Mouse (Mus musculus): ENCODE measurements around the gene Irf7. TPM values are rescaled to one million over a fixed set of nuclear protein-coding genes. Genes with fewer than 3 reads are reported as not detected.

Irf7 gene
- polyA plus RNA-seq, 1 experiment from 2014 or later = 0.58 TPM

GRCm38 (mm10) chr7:141291921-141292582 is 25.8 kb upstream of the Irf7 start, which contains the start of gene Drd4:
Gene Drd4 (plus strand): TSS chr7:141292006.
- no peaks in the 10 kb centered on the region for H3K9me3 ChIP-seq (replicated peaks)
- peaks cover 74% of the 10 kb centered on the region for H3K27me3 ChIP-seq (ENCODE audit: low read depth, poor library complexity, severe bottlenecking)
- peak within 1 kb of the TSS; percentile 61 for H3K4me3 ChIP-seq
- H3K27ac ChIP-seq (replicated peaks) = peak within 1 kb of the TSS; percentile 74
- H3K4me1 ChIP-seq = peaks cover 37% of the 10 kb centered on the region
- peak; percentile 67 for DNase-seq (ENCODE audit: low spot score)
- peaks cover 8% of the 10 kb centered on the region for H3K36me3 ChIP-seq
- WGBS = 1% methylated on average over 46 of the region's 46 CpGs

GRCm38 (mm10) chr7:141288042-141288441 is 21.8 kb upstream of the Irf7 start:
- Histone ChIP-seq H3K36me3 (no peaks in the 10 kb centered on the region), H3K27ac (replicated peaks) (no peak overlapping the region), H3K9me3 (replicated peaks) (no peaks in the 10 kb centered on the region), H3K4me1 (peaks cover 17% of the 10 kb centered on the region), H3K4me3 (no peak overlapping the region), H3K27me3 (ENCODE audit: low read depth, poor library complexity, severe bottlenecking) (peaks cover 36% of the 10 kb centered on the region)
- 85% methylated on average over 3 of the region's 3 CpGs for WGBS
- DNase-seq (ENCODE audit: low spot score) = no peak

GRCm38 (mm10) chr7:141282756-141283155 is 16.5 kb upstream of the Irf7 start:
- Histone ChIP-seq H3K36me3 (no peaks in the 10 kb centered on the region), H3K27me3 (ENCODE audit: low read depth, poor library complexity, severe bottlenecking) (peaks cover 34% of the 10 kb centered on the region), H3K4me3 (no peak overlapping the region), H3K9me3 (replicated peaks) (no peaks in the 10 kb centered on the region), H3K27ac (replicated peaks) (no peak overlapping the region), H3K4me1 (peaks cover 24% of the 10 kb centered on the region)
- no peak for DNase-seq (ENCODE audit: low spot score)
- 87% methylated on average over 4 of the region's 4 CpGs for WGBS

GRCm38 (mm10) chr7:141281442-141281841 is 15.2 kb upstream of the Irf7 start:
- WGBS = 72% methylated on average over 6 of the region's 6 CpGs
- Histone ChIP-seq H3K27ac (replicated peaks) (no peak overlapping the region), H3K36me3 (no peaks in the 10 kb centered on the region), H3K4me1 (peaks cover 32% of the 10 kb centered on the region), H3K27me3 (ENCODE audit: low read depth, poor library complexity, severe bottlenecking) (peaks cover 47% of the 10 kb centered on the region), H3K4me3 (no peak overlapping the region), H3K9me3 (replicated peaks) (no peaks in the 10 kb centered on the region)
- DNase-seq (ENCODE audit: low spot score) = no peak

- H3K4me3 ChIP-seq = peak within 1 kb of the TSS; percentile 55
- H3K27me3 ChIP-seq (ENCODE audit: low read depth, poor library complexity, severe bottlenecking) = peaks cover 48% of the 10 kb centered on the region
- peak within 1 kb of the TSS; percentile 52 for H3K27ac ChIP-seq (replicated peaks)
- H3K4me1 ChIP-seq = peaks cover 33% of the 10 kb centered on the region
- DNase-seq (ENCODE audit: low spot score) = peak; percentile 57
- 2% methylated on average over 46 of the region's 46 CpGs for WGBS
- no peaks in the 10 kb centered on the region for H3K36me3 ChIP-seq
- H3K9me3 ChIP-seq (replicated peaks) = no peaks in the 10 kb centered on the region
These were observed 12.7 kb upstream of the Irf7 start, which contains the start of gene Sct for GRCm38 (mm10) chr7:141278766-141279590. Gene Sct (minus strand): TSS chr7:141279133.

- WGBS = 78% methylated on average over 11 of the region's 11 CpGs
- Histone ChIP-seq H3K27ac (replicated peaks) (peak overlapping the region; percentile 52; the same call in 1 of the 2 replicates), H3K4me3 (peak overlapping the region; percentile 55)
These were observed 11.7 kb upstream of the Irf7 start for GRCm38 (mm10) chr7:141277701-141278678.

GRCm38 (mm10) chr7:141276546-141276945 is 10.3 kb upstream of the Irf7 start, which contains the start of gene Cdhr5:
Gene Cdhr5 (minus strand): TSS chr7:141276786.
- DNase-seq (ENCODE audit: low spot score) = no peak
- no peak within 1 kb of the TSS for H3K27ac ChIP-seq (replicated peaks)
- H3K4me3 ChIP-seq = no peak within 1 kb of the TSS
- H3K27me3 ChIP-seq (ENCODE audit: low read depth, poor library complexity, severe bottlenecking) = peaks cover 48% of the 10 kb centered on the region
- peaks cover 29% of the 10 kb centered on the region for H3K4me1 ChIP-seq
- H3K36me3 ChIP-seq = no peaks in the 10 kb centered on the region
- H3K9me3 ChIP-seq (replicated peaks) = no peaks in the 10 kb centered on the region
- 81% methylated on average over 11 of the region's 11 CpGs for WGBS

More at GRCm38 (mm10) chr7:141277701-141278678, 11.7 kb upstream of the Irf7 start:
- no peaks in the 10 kb centered on the region for H3K9me3 ChIP-seq (replicated peaks)
- peaks cover 33% of the 10 kb centered on the region for H3K4me1 ChIP-seq
- H3K36me3 ChIP-seq = no peaks in the 10 kb centered on the region
- peaks cover 48% of the 10 kb centered on the region for H3K27me3 ChIP-seq (ENCODE audit: low read depth, poor library complexity, severe bottlenecking)
- DNase-seq (ENCODE audit: low spot score) = no peak

GRCm38 (mm10) chr7:141275356-141275755 is 9.1 kb upstream of the Irf7 start:
- no peak overlapping the region for H3K4me3 ChIP-seq

GRCm38 (mm10) chr7:141270631-141271030 is 4.3 kb upstream of the Irf7 start:
- Histone ChIP-seq H3K4me3 (no peak overlapping the region), H3K36me3 (no peaks in the 10 kb centered on the region), H3K9me3 (replicated peaks) (no peaks in the 10 kb centered on the region), H3K27ac (replicated peaks) (no peak overlapping the region), H3K4me1 (peaks cover 10% of the 10 kb centered on the region), H3K27me3 (ENCODE audit: low read depth, poor library complexity, severe bottlenecking) (no peaks in the 10 kb centered on the region)
- 82% methylated on average over 3 of the region's 3 CpGs for WGBS
- no peak for DNase-seq (ENCODE audit: low spot score)

More at GRCm38 (mm10) chr7:141275356-141275755, 9.1 kb upstream of the Irf7 start:
- 88% methylated on average over 9 of the region's 9 CpGs for WGBS
- Histone ChIP-seq H3K9me3 (replicated peaks) (no peaks in the 10 kb centered on the region), H3K36me3 (no peaks in the 10 kb centered on the region), H3K4me1 (peaks cover 24% of the 10 kb centered on the region), H3K27ac (replicated peaks) (no peak overlapping the region), H3K27me3 (ENCODE audit: low read depth, poor library complexity, severe bottlenecking) (peaks cover 38% of the 10 kb centered on the region)
- DNase-seq (ENCODE audit: low spot score) = no peak

GRCm38 (mm10) chr7:141269273-141269545 is 2.9 kb upstream of the Irf7 start:
- Histone ChIP-seq H3K4me3 (no peak overlapping the region; the same call in 1 of the 2 replicates), H3K36me3 (peaks cover 6% of the 10 kb centered on the region), H3K27ac (replicated peaks) (no peak overlapping the region), H3K27me3 (ENCODE audit: low read depth, poor library complexity, severe bottlenecking) (no peaks in the 10 kb centered on the region), H3K4me1 (peaks cover 19% of the 10 kb centered on the region), H3K9me3 (replicated peaks) (no peaks in the 10 kb centered on the region)
- WGBS = 88% methylated on average over 14 of the region's 14 CpGs
- no peak for DNase-seq (ENCODE audit: low spot score)

GRCm38 (mm10) chr7:141268466-141269272 is 2.4 kb upstream of the Irf7 start:
- Histone ChIP-seq H3K9me3 (replicated peaks) (no peaks in the 10 kb centered on the region), H3K27ac (replicated peaks) (no peak overlapping the region), H3K4me3 (no peak overlapping the region), H3K4me1 (peaks cover 19% of the 10 kb centered on the region), H3K36me3 (peaks cover 11% of the 10 kb centered on the region), H3K27me3 (ENCODE audit: low read depth, poor library complexity, severe bottlenecking) (no peaks in the 10 kb centered on the region)
- no peak for DNase-seq (ENCODE audit: low spot score)
- 78% methylated on average over 24 of the region's 24 CpGs for WGBS
